Mouse (Mus musculus): Measurements from ENCODE around the gene Fam47e. TPM values are rescaled to one million over a fixed set of nuclear protein-coding genes. Genes with fewer than 3 reads are reported as not detected.

The Fam47e gene
- total and polyA plus RNA-seq, 3 experiments, result not detected

DNA sequence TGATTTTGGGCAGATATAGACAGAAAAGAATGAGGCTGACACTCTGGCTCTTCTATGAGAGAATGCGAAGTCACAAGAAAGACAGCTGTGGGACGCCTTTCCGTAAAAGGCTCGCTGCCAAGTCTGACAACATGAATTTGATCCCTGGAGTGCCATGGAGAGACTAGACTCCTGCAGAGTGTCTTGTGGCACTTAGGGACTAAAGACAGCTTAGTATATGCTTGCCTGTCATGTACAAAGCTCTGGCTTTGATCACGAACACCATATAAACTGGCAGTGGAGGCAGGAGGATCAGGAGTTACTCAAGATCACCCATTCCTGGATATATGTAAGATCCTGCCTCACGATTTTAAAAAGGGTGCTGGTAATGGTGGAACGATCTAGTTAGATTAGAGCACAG is 73.0 kb downstream of the Fam47e start:
- no peak overlapping the region for H3K27ac ChIP-seq (ENCODE audit: control insufficient read depth, low read depth, low read length)
- no peak overlapping the region for H3K4me3 ChIP-seq (ENCODE audit: control insufficient read depth in 1 of 2, insufficient read depth in 1 of 2, low read depth in 2 of 2, low read length in 2 of 2)
- DNase-seq (ENCODE audit: low read depth, low spot score), result no peak
- no peaks in the 10 kb centered on the region for H3K27me3 ChIP-seq (ENCODE audit: control insufficient read depth in 1 of 2, insufficient read depth in 2 of 2, low read length in 2 of 2)
- no peaks in the 10 kb centered on the region for H3K79me2 ChIP-seq (ENCODE audit: control insufficient read depth, insufficient read depth, low read length, poor library complexity)
- no peaks in the 10 kb centered on the region for H3K4me1 ChIP-seq (ENCODE audit: control insufficient read depth in 1 of 2, insufficient read depth in 2 of 2, low read length in 2 of 2)
- H3K9ac ChIP-seq (ENCODE audit: control insufficient read depth, low read depth, low read length, poor library complexity, severe bottlenecking), result no peak overlapping the region
- H3K36me3 ChIP-seq (ENCODE audit: control insufficient read depth in 1 of 2, insufficient read depth in 2 of 2, low read length in 2 of 2), result no peaks in the 10 kb centered on the region
- TF ChIP-seq SMC3 (IDR thresholded peaks at IDR 0.05; ENCODE audit: low read depth, low read length) (no peak), ETS1 (IDR thresholded peaks at IDR 0.05; ENCODE audit: low read depth, low read length) (no peak), MAX (IDR thresholded peaks at IDR 0.05; ENCODE audit: low read length) (no peak), GATA1 (IDR thresholded peaks at IDR 0.05; ENCODE audit: low read depth, low read length) (no peak), ZC3H11A (IDR thresholded peaks at IDR 0.05; ENCODE audit: low read depth, low read length) (no peak), RAD21 (IDR thresholded peaks at IDR 0.05; ENCODE audit: low read depth, low read length) (no peak), NRF1 (IDR thresholded peaks at IDR 0.05; ENCODE audit: insufficient read depth, low read depth, low read length, poor library complexity, severe bottlenecking) (no peak), TCF12 (IDR thresholded peaks at IDR 0.05; ENCODE audit: low read depth, low read length) (no peak), MYC (IDR thresholded peaks at IDR 0.05; ENCODE audit: low read depth, low read length) (no peak), POLR2A (IDR thresholded peaks at IDR 0.05; ENCODE audit: control insufficient read depth in 1 of 2, insufficient read depth in 1 of 2, low read depth in 1 of 2, low read length in 2 of 2, poor library complexity in 1 of 2) (no peak), MAZ (IDR thresholded peaks at IDR 0.05; ENCODE audit: low read depth, low read length) (no peak), MXI1 (IDR thresholded peaks at IDR 0.05; ENCODE audit: low read depth, low read length) (no peak)
- no peaks in the 10 kb centered on the region for H3K9me3 ChIP-seq (replicated peaks; ENCODE audit: insufficient read depth, low read length)

DNA sequence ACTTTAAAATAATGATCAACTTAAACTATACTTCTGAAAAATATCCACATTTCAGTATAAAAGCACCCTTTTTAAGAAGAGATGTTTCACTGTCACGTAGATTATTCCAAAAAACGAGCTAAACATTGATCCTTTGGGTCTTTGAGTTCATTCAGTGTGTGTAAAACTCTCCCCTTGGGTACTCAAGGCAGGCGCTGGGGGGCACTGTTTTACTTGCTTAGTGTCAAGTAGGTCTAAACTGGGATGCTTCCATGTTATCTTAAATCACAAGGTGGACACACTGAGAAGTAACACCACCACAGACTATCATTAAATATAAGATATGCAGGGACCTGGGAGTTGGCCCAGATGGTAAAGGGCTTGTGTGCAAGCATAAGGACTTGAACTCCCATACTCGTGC is 78.7 kb downstream of the Fam47e start:
- TF ChIP-seq MYB (IDR thresholded peaks at IDR 0.05; ENCODE audit: low read depth, low read length) (no peak), POLR2AphosphoS2 (IDR thresholded peaks at IDR 0.05; ENCODE audit: low read length) (no peak), USF2 (IDR thresholded peaks at IDR 0.05; ENCODE audit: borderline replicate concordance in 1 of 2, insufficient read depth in 1 of 2, low read depth in 1 of 2, low read length in 2 of 2) (no peak), UBTF (IDR thresholded peaks at IDR 0.05; ENCODE audit: borderline replicate concordance, insufficient read depth, low read depth, low read length) (no peak), MAFK (IDR thresholded peaks at IDR 0.05; ENCODE audit: borderline replicate concordance, low read depth, low read length) (no peak), ETS1 (IDR thresholded peaks at IDR 0.05; ENCODE audit: low read depth, low read length) (no peak), ZKSCAN1 (IDR thresholded peaks at IDR 0.05; ENCODE audit: low read depth, low read length) (no peak), SMC3 (IDR thresholded peaks at IDR 0.05; ENCODE audit: low read depth, low read length) (no peak), ZNF384 (IDR thresholded peaks at IDR 0.05; ENCODE audit: low read depth, low read length) (no peak), RAD21 (IDR thresholded peaks at IDR 0.05; ENCODE audit: low read depth, low read length) (peak; percentile 9; the same call in 1 of the 2 replicates), CTCF (IDR thresholded peaks at IDR 0.05 in 2 of 3, conservative IDR thresholded peaks at IDR 0.05 in 1 of 3; ENCODE audit: control insufficient read depth in 1 of 3, insufficient read depth in 1 of 3, low read depth in 2 of 3, low read length in 3 of 3, poor library complexity in 1 of 3, severe bottlenecking in 1 of 3) (peak in 2 of 3 experiments; percentile 20 to 38; a peak in 2 of 6 replicates), ZMIZ1 (IDR thresholded peaks at IDR 0.05; ENCODE audit: low read depth, low read length) (no peak)
- Histone ChIP-seq H3K27ac (ENCODE audit: control insufficient read depth, low read depth, low read length) (no peak overlapping the region), H3K27me3 (ENCODE audit: control insufficient read depth in 1 of 2, insufficient read depth in 2 of 2, low read length in 2 of 2) (no peaks in the 10 kb centered on the region), H3K4me3 (ENCODE audit: control insufficient read depth in 1 of 2, insufficient read depth in 1 of 2, low read depth in 2 of 2, low read length in 2 of 2) (no peak overlapping the region), H3K4me1 (ENCODE audit: control insufficient read depth in 1 of 2, insufficient read depth in 2 of 2, low read length in 2 of 2) (no peaks in the 10 kb centered on the region), H3K79me2 (ENCODE audit: control insufficient read depth, insufficient read depth, low read length, poor library complexity) (no peaks in the 10 kb centered on the region), H3K9ac (ENCODE audit: control insufficient read depth, low read depth, low read length, poor library complexity, severe bottlenecking) (no peak overlapping the region), H3K36me3 (ENCODE audit: control insufficient read depth in 1 of 2, insufficient read depth in 2 of 2, low read length in 2 of 2) (no peaks in the 10 kb centered on the region), H3K9me3 (replicated peaks; ENCODE audit: insufficient read depth, low read length) (no peaks in the 10 kb centered on the region)
- peak; percentile 33 for DNase-seq (ENCODE audit: low read depth, low spot score)

Measured in MEL (cell line).